Mouse (Mus musculus): ENCODE measurements around the gene Tymp. TPM values are rescaled to one million over a fixed set of nuclear protein-coding genes. Genes with fewer than 3 reads are reported as not detected.

The Tymp gene
- polyA plus RNA-seq (2015; fragmentation: Nextera tagmentation; extraction: Ambion mirVana), result 1.4 and 1.5 TPM in 2 replicates

DNA sequence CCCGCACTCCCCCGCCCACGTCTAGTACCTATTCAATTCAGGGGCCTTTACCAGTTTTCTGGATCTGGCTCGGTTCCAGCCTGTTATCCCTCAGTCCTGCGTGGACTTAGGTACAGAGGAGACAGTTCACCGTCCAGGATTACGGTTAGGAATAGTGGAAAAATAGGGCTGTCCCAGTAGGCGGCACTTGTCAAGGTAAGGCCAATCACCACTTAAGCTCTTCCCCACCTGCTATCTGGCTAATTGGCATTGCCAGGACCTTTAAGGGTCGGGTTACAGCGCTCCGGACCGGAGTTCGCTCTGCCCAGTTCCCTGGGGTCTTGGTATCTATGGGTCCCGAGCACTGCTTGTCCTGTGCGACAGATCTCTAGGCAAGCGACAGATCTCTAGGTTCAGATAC is at the start of gene Tymp:
Gene Tymp, minus strand, starts transcription at position 83 of the 400 bp plus-strand sequence.
- H3K27ac ChIP-seq, result no peak within 1 kb of the TSS
- H3K36me3 ChIP-seq, result peaks cover 6% of the 10 kb centered on the region
- no peaks in the 10 kb centered on the region for H3K9me3 ChIP-seq
- ATAC-seq, result no peak
- peaks cover 37% of the 10 kb centered on the region for H3K4me1 ChIP-seq (replicated peaks)
- no peak within 1 kb of the TSS for H3K9ac ChIP-seq
- H3K4me2 ChIP-seq (replicated peaks), result peak within 1 kb of the TSS; percentile 34
- WGBS, result 23% methylated on average over 16 of the region's 16 CpGs
- peaks cover 35% of the 10 kb centered on the region for H3K27me3 ChIP-seq (replicated peaks)
- H3K4me3 ChIP-seq (replicated peaks), result peak within 1 kb of the TSS; percentile 36; the same call in 1 of the 2 replicates

DNA sequence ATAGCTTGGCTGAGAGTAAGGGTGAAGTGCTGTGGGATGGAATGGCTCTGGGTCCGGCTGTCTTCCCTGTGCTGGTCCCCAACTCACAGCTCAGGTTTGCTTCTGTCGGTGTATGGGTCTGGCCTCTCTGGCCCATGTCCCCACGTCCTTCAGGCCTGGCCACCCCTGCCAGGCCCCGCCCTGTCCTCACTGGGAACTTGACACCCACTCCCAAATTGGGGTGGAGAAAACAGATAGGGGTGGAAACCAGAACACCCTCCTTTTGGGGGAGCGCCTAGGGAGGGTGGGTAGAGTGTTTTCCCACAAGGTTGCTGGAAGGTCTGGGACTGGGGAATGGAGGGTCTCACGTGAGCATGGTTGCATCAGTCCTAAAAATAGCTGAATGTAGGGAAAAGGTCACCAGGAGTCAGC is 48.9 kb upstream of the Tymp start, which contains the start of gene Cpt1b:
Gene Cpt1b, minus strand, starts transcription at position 153 of the 411 bp plus-strand sequence.
- H3K4me3 ChIP-seq (replicated peaks), result no peak within 1 kb of the TSS
- no peak for ATAC-seq
- no peak within 1 kb of the TSS for H3K9ac ChIP-seq
- H3K4me1 ChIP-seq (replicated peaks), result 0 out of 2 replicates have a peak, but pooled peaks cover 4% of the 10 kb centered on the region
- H3K36me3 ChIP-seq, result peaks cover 15% of the 10 kb centered on the region
- no peak within 1 kb of the TSS for H3K27ac ChIP-seq
- no peaks in the 10 kb centered on the region for H3K9me3 ChIP-seq
- no peaks in the 10 kb centered on the region for H3K27me3 ChIP-seq (replicated peaks)
- 35% methylated on average over 6 of the region's 6 CpGs for WGBS
- H3K4me2 ChIP-seq (replicated peaks), result no peak within 1 kb of the TSS

GRCm38 (mm10) chr15:89424621-89425020 is 47.8 kb upstream of the Tymp start:
- no peak for ATAC-seq

GRCm38 (mm10) chr15:89421938-89422337 is 45.1 kb upstream of the Tymp start:
- no peak overlapping the region for H3K27ac ChIP-seq
- H3K36me3 ChIP-seq, result peaks cover 7% of the 10 kb centered on the region; the same call in 1 of the 2 replicates
- ATAC-seq, result no peak
- no peak overlapping the region for H3K4me3 ChIP-seq (replicated peaks)
- 93% methylated on average over 9 of the region's 9 CpGs for WGBS
- no peak overlapping the region for H3K4me2 ChIP-seq (replicated peaks)
- no peak overlapping the region for H3K9ac ChIP-seq
- no peaks in the 10 kb centered on the region for H3K27me3 ChIP-seq (replicated peaks)
- H3K4me1 ChIP-seq (replicated peaks), result no peaks in the 10 kb centered on the region
- H3K9me3 ChIP-seq, result no peaks in the 10 kb centered on the region

More at GRCm38 (mm10) chr15:89424621-89425020, 47.8 kb upstream of the Tymp start:
- Histone ChIP-seq H3K4me1 (replicated peaks) (0 out of 2 replicates have a peak, but pooled peaks cover 4% of the 10 kb centered on the region), H3K27me3 (replicated peaks) (no peaks in the 10 kb centered on the region), H3K27ac (no peak overlapping the region), H3K36me3 (peaks cover 15% of the 10 kb centered on the region), H3K4me3 (replicated peaks) (no peak overlapping the region), H3K9ac (no peak overlapping the region), H3K9me3 (no peaks in the 10 kb centered on the region), H3K4me2 (replicated peaks) (no peak overlapping the region)
- 86% methylated on average over 8 of the region's 8 CpGs for WGBS

- WGBS, result 86% methylated on average over 8 of the region's 8 CpGs
- Histone ChIP-seq H3K9ac (no peak overlapping the region), H3K27ac (no peak overlapping the region), H3K4me3 (replicated peaks) (no peak overlapping the region), H3K27me3 (replicated peaks) (no peaks in the 10 kb centered on the region), H3K9me3 (no peaks in the 10 kb centered on the region), H3K4me2 (replicated peaks) (no peak overlapping the region), H3K36me3 (no peaks in the 10 kb centered on the region), H3K4me1 (replicated peaks) (no peaks in the 10 kb centered on the region)
- no peak for ATAC-seq
Measured at GRCm38 (mm10) chr15:89415282-89415681, 38.4 kb upstream of the Tymp start.

GRCm38 (mm10) chr15:89410118-89410517 is 33.3 kb upstream of the Tymp start, which contains the start of gene Syce3:
TSS of gene Syce3 (minus strand) at chr15:89410503.
- Histone ChIP-seq H3K4me1 (replicated peaks) (no peaks in the 10 kb centered on the region), H3K27ac (no peak within 1 kb of the TSS), H3K27me3 (replicated peaks) (no peaks in the 10 kb centered on the region), H3K4me2 (replicated peaks) (no peak within 1 kb of the TSS), H3K4me3 (replicated peaks) (no peak within 1 kb of the TSS), H3K36me3 (no peaks in the 10 kb centered on the region), H3K9ac (no peak within 1 kb of the TSS), H3K9me3 (no peaks in the 10 kb centered on the region)
- ATAC-seq, result no peak; the same call in 1 of the 2 replicates
- WGBS, result 81% methylated on average over 24 of the region's 24 CpGs

- H3K4me1 ChIP-seq (replicated peaks), result no peaks in the 10 kb centered on the region
- no peak overlapping the region for H3K27ac ChIP-seq
- H3K9me3 ChIP-seq, result no peaks in the 10 kb centered on the region
- H3K4me2 ChIP-seq (replicated peaks), result no peak overlapping the region
- no peaks in the 10 kb centered on the region for H3K36me3 ChIP-seq
- H3K9ac ChIP-seq, result no peak overlapping the region
- no peak for ATAC-seq
- no peaks in the 10 kb centered on the region for H3K27me3 ChIP-seq (replicated peaks)
- H3K4me3 ChIP-seq (replicated peaks), result no peak overlapping the region
Measured at GRCm38 (mm10) chr15:89406691-89407090, 29.9 kb upstream of the Tymp start.

DNA sequence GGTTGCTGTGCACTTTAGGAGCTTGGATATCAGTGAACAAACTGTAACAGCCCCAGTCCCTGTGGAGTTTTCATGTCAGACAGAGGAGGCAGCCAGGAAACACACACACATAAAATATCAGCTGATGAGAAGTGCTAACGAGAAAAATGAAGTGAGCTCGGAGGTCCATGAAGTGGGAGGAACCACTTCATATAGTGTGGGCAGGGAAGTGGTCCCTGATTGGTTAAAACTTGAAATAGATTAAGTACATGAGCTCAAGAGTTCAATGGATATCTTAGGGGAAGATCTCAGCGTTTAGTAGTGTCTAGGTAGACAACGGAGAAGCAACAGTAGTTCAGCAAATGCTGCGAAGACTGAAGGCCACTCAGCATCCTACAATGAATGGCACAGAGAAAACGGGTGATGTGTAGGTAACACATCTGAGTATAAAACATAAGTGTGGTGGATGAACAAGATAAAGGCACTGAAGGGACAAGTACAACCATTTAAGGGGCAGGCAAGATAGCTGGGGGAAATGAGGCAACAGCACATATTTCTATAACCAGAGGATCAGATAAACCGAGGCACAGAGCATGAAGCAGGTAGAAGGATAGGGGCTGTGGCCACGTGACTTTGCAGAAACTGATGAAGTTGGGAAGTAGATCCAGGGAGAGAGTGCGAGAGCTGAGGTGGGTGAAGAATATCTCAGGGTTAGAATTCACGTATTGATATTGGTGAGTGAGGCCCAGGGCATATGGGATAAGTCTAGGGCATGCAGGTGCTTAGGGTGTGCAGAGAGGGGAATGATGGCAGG is 28.2 kb upstream of the Tymp start:
- Histone ChIP-seq H3K4me2 (replicated peaks) (no peak overlapping the region), H3K27me3 (replicated peaks) (no peaks in the 10 kb centered on the region), H3K27ac (no peak overlapping the region), H3K36me3 (no peaks in the 10 kb centered on the region), H3K9me3 (no peaks in the 10 kb centered on the region), H3K4me3 (replicated peaks) (no peak overlapping the region), H3K4me1 (replicated peaks) (no peaks in the 10 kb centered on the region), H3K9ac (no peak overlapping the region)
- ATAC-seq, result no peak
- 81% methylated on average over 10 of the region's 10 CpGs for WGBS

GRCm38 (mm10) chr15:89402471-89402870 is 25.6 kb upstream of the Tymp start:
- no peak for ATAC-seq
- Histone ChIP-seq H3K4me3 (replicated peaks) (no peak overlapping the region), H3K9me3 (no peaks in the 10 kb centered on the region), H3K9ac (no peak overlapping the region), H3K27ac (no peak overlapping the region), H3K27me3 (replicated peaks) (no peaks in the 10 kb centered on the region), H3K4me2 (replicated peaks) (no peak overlapping the region), H3K4me1 (replicated peaks) (no peaks in the 10 kb centered on the region), H3K36me3 (no peaks in the 10 kb centered on the region)
- 74% methylated on average over 1 of the region's 1 CpGs for WGBS

DNA sequence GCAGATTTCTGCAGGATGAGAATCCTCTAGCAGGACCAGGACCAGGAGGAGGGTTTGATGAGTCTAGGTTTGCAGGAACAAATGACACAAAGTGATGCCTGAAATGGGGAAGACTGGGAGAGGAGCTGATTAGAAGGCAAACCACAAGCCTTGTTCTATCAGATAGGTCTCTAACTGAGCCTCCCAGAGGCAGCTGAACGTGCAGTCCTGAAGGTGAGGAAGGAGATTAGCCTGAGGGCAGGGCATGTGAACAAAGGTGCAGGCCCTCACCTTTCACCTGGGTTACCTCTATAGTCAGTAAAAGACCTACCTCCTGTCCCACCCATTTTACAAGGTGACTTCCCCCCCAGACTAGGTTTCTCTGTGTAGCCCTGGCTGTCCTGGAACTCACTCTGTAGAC is 22.9 kb upstream of the Tymp start:
- Histone ChIP-seq H3K4me1 (replicated peaks) (no peaks in the 10 kb centered on the region), H3K27me3 (replicated peaks) (no peaks in the 10 kb centered on the region), H3K4me3 (replicated peaks) (no peak overlapping the region), H3K36me3 (no peaks in the 10 kb centered on the region), H3K4me2 (replicated peaks) (no peak overlapping the region), H3K27ac (no peak overlapping the region), H3K9ac (no peak overlapping the region), H3K9me3 (no peaks in the 10 kb centered on the region)
- 0 out of 2 replicates have a peak, but pooled peaks have one; percentile 35 for ATAC-seq
- 57% methylated on average over 1 of the region's 1 CpGs for WGBS

DNA sequence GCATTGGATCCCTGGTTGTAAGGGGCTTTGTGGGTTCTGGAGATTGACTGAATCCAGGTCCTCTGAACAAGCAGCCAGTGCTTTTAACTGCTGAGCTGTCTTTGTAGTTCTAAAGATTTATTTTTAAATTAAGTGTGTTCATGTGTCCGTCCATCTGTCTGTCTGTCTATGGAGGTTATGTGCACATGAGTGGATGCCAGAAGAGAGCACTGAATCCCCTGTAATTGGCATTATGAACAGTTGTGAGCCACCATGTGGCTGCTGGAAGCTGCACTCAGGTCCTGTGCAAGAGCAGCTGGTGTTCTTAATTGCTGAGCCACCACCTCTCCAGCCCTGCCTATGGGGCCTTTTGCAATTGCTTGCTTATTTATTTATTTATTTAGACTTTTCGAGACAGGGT is 21.3 kb upstream of the Tymp start:
- ATAC-seq, result no peak
- no peaks in the 10 kb centered on the region for H3K9me3 ChIP-seq
- H3K36me3 ChIP-seq, result no peaks in the 10 kb centered on the region
- no peak overlapping the region for H3K4me3 ChIP-seq (replicated peaks)
- H3K9ac ChIP-seq, result no peak overlapping the region
- H3K4me2 ChIP-seq (replicated peaks), result no peak overlapping the region
- H3K27ac ChIP-seq, result no peak overlapping the region
- H3K4me1 ChIP-seq (replicated peaks), result no peaks in the 10 kb centered on the region
- WGBS, result 77% methylated on average over 2 of the region's 2 CpGs
- no peaks in the 10 kb centered on the region for H3K27me3 ChIP-seq (replicated peaks)

GRCm38 (mm10) chr15:89396883-89397282 is 20.0 kb upstream of the Tymp start:
- no peaks in the 10 kb centered on the region for H3K27me3 ChIP-seq (replicated peaks)
- WGBS, result 71% methylated on average over 4 of the region's 4 CpGs
- ATAC-seq, result peak; percentile 90
- H3K4me3 ChIP-seq (replicated peaks), result no peak overlapping the region
- no peaks in the 10 kb centered on the region for H3K9me3 ChIP-seq
- H3K27ac ChIP-seq, result no peak overlapping the region
- no peaks in the 10 kb centered on the region for H3K4me1 ChIP-seq (replicated peaks)
- H3K9ac ChIP-seq, result no peak overlapping the region
- no peaks in the 10 kb centered on the region for H3K36me3 ChIP-seq
- no peak overlapping the region for H3K4me2 ChIP-seq (replicated peaks)

DNA sequence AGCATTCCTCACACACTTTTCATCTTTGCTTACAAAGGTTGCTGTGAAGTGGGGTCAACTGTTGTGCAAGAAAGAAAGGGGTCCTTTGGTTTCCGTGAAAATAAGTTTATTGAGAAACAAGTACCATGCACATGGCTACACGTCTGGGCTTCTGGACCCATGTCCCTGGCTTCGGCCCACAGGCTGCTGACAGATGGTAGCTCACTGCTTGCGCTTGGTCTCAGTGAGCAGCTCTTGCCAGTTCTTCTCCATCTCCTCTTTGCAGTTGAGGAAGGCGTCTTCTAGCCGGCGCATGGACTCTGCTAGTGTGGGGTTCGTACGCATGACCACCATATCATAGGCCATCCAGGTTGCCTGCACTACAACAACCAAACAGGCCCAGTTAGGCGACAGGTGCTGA is 13.2 kb upstream of the Tymp start:
- no peak overlapping the region for H3K4me3 ChIP-seq (replicated peaks)
- WGBS, result 93% methylated on average over 10 of the region's 10 CpGs
- H3K9me3 ChIP-seq, result no peaks in the 10 kb centered on the region
- H3K27me3 ChIP-seq (replicated peaks), result 0 out of 2 replicates have a peak, but pooled peaks cover 2% of the 10 kb centered on the region
- no peak for ATAC-seq
- no peak overlapping the region for H3K27ac ChIP-seq
- no peaks in the 10 kb centered on the region for H3K36me3 ChIP-seq
- H3K4me2 ChIP-seq (replicated peaks), result no peak overlapping the region
- H3K9ac ChIP-seq, result no peak overlapping the region
- H3K4me1 ChIP-seq (replicated peaks), result no peaks in the 10 kb centered on the region

Measured in intestine, embryonic 15.5 days (tissue).